Mouse (Mus musculus) lung, embryonic 16.5 days (tissue): ENCODE measurements at regions not wholly inside any gene's neighbourhood (a gene's known extent, or its start where the extent isn't known, plus 50 kb on each side); places are given as distances from the start of the nearest gene placed in this dataset.

Experiments
- ATAC-seq: fragments of 200-750 bp; cut with Nextera tagmentation; 2 replicates; pipeline ENCODE4 v1.8.0; 2017; ENCODE audit warnings: low read depth, mild to moderate bottlenecking, moderate library complexity
- H3K27ac ChIP-seq: fragments of 300-500 bp; sonication (generic); 2 replicates; pipeline ENCODE4 v1.5.1; 2014; ENCODE audit warnings: mild to moderate bottlenecking, control low read depth, low read length
- H3K27me3 ChIP-seq: fragments of 300-500 bp; sonication (generic); 2 replicates; pipeline ENCODE4 v1.6.1; 2014; ENCODE audit warnings: low read depth, low read length, mixed read lengths; ENCODE audit not compliant: control insufficient read depth, insufficient read depth
- H3K36me3 ChIP-seq: fragments of 300-500 bp; sonication (generic); 2 replicates; pipeline ENCODE4 v1.6.1; 2014; ENCODE audit warnings: low read length; ENCODE audit not compliant: control insufficient read depth, insufficient read depth
- H3K4me1 ChIP-seq: fragments of 300-500 bp; sonication (generic); replicated peaks from 2 replicates; pipeline ENCODE4 v1.6.1; 2014; ENCODE audit warnings: low read length, mixed read lengths; ENCODE audit not compliant: control insufficient read depth, insufficient read depth
- H3K4me2 ChIP-seq: fragments of 300-500 bp; sonication (generic); 2 replicates; pipeline ENCODE4 v1.6.1; 2014; ENCODE audit warnings: low read depth, low read length, control low read depth
- H3K4me3 ChIP-seq: fragments of 300-500 bp; sonication (generic); 2 replicates; pipeline ENCODE4 v1.5.1; 2014; ENCODE audit warnings: mild to moderate bottlenecking, low read length, control low read depth
- H3K9ac ChIP-seq: fragments of 300-500 bp; sonication (generic); 2 replicates; pipeline ENCODE4 v1.6.1; 2014; ENCODE audit warnings: low read length, control low read depth
- H3K9me3 ChIP-seq: fragments of 300-500 bp; sonication (generic); 2 replicates; pipeline ENCODE4 v1.6.1; 2016; ENCODE audit warnings: low read length; ENCODE audit not compliant: control insufficient read depth
- whole genome bisulfite sequencing: fragments of 180-500 bp; shearing (Covaris S2); extraction: QIAGEN DNeasy Blood & Tissue Kit; methylation state at CpG from one replicate; pipeline ENCODE4 v1.1.7; 2014; 5-methylcytosine and 5-hydroxymethylcytosine counted together

DNA sequence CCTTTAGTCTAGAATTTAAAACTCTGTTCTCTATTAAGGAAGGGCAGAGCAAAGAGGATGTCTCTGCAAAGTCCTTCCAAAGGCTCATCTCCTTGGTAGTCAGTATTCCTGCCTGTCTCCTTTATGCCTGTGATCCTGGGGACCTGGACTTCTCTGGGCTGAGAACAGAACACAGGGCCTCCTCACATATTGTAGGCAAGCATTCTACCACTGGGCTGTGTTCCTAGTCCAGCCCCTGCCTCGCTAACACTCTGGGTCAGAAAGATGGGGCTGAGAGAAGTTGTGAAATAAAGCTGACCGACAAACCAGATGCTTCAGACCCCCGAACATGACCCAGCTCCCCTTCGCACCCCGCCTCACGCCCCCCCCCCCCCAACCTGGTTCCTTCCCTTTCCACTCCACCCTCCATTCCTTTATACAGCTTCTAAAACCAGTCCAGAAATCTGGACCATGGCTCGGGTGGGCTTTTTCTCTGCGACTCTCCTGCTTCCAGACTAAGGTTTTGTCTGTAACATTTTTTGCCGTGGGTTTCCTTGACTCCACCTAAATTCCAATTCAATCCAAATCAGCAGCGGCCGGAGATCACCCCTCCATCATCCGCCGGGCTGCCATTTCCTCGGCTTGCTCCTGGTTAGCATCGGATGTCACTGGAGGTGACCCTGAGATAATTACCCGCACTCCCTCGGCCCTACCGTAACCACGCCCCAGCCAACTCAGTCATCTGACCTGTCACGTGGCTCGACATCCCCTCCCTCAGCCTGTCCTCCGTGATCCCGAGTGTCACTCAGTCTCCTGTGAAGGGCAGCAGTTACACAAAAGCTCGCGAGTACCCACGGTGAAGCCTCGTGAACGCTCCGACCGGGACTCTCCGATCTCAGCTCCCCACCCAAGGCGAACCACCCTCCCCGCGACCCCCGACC is 89.3 kb upstream of the Synm start:
- H3K27me3 ChIP-seq = no peaks in the 10 kb centered on the region
- peak; percentile 95 for ATAC-seq
- peak overlapping the region; percentile 64 for H3K9ac ChIP-seq
- H3K27ac ChIP-seq = 0 out of 2 replicates have a peak overlapping the region, but pooled peaks have one; percentile 20
- H3K4me1 ChIP-seq = 0 out of 2 replicates have a peak, but pooled peaks cover 4% of the 10 kb centered on the region
- H3K4me2 ChIP-seq = peak overlapping the region; percentile 69
- peak overlapping the region; percentile 57 for H3K4me3 ChIP-seq
- 3% methylated on average over 35 of the region's 35 CpGs for WGBS
- H3K36me3 ChIP-seq = no peaks in the 10 kb centered on the region
- 0 out of 2 replicates have a peak, but pooled peaks cover 2% of the 10 kb centered on the region for H3K9me3 ChIP-seq

DNA sequence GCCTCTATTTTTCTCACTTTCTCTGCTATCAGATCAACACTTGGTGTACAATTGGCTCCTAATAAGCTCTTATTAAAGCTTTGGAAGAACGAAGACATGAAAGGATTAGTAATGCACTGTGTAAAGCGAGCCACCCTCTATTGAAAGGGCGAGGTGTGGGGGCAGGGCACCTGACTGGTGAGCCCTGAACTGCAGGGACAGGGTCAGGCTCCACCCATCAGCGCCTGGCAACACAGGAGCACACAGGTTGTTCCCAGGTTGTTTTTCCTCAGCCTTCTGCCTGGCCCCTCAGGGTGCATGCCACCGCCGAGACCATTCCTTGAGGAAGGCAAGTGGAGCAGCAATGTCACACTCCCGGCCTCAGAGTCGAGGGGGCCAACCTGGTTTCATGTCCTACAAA is 87.3 kb upstream of the Synm start:
- Histone ChIP-seq H3K36me3 (no peaks in the 10 kb centered on the region), H3K9ac (no peak overlapping the region), H3K27ac (no peak overlapping the region), H3K27me3 (no peaks in the 10 kb centered on the region), H3K9me3 (0 out of 2 replicates have a peak, but pooled peaks cover 2% of the 10 kb centered on the region), H3K4me3 (no peak overlapping the region), H3K4me2 (no peak overlapping the region), H3K4me1 (0 out of 2 replicates have a peak, but pooled peaks cover 4% of the 10 kb centered on the region)
- WGBS = 15% methylated on average over 8 of the region's 8 CpGs
- no peak for ATAC-seq

DNA sequence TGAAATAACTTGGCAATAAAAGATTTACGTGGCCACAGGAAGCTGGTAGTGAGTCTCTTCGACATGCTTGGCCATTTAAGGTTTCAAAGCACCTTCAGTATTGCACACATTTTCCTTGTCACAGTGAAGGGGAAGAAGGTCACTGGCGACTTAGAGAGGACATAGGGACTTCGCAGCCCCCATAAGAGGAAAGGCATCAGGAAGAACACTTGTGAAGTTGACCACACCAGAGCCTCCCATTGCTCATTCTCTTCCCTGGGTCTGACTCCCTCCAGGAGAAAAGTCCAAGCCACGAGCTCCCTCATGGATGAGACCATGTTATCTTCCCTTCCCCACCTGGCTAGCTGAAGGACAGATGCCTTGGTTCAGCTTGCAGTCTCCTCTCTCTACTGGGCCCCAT is 77.4 kb upstream of the Synm start:
- H3K36me3 ChIP-seq = no peaks in the 10 kb centered on the region
- H3K4me3 ChIP-seq = no peak overlapping the region
- ATAC-seq = no peak
- no peak overlapping the region for H3K9ac ChIP-seq
- H3K27ac ChIP-seq = no peak overlapping the region
- 84% methylated on average over 5 of the region's 5 CpGs for WGBS
- peaks cover 4% of the 10 kb centered on the region; the same call in 1 of the 2 replicates for H3K9me3 ChIP-seq
- H3K4me1 ChIP-seq = peaks cover 7% of the 10 kb centered on the region; the same call in 1 of the 2 replicates
- H3K27me3 ChIP-seq = no peaks in the 10 kb centered on the region
- no peak overlapping the region for H3K4me2 ChIP-seq

DNA sequence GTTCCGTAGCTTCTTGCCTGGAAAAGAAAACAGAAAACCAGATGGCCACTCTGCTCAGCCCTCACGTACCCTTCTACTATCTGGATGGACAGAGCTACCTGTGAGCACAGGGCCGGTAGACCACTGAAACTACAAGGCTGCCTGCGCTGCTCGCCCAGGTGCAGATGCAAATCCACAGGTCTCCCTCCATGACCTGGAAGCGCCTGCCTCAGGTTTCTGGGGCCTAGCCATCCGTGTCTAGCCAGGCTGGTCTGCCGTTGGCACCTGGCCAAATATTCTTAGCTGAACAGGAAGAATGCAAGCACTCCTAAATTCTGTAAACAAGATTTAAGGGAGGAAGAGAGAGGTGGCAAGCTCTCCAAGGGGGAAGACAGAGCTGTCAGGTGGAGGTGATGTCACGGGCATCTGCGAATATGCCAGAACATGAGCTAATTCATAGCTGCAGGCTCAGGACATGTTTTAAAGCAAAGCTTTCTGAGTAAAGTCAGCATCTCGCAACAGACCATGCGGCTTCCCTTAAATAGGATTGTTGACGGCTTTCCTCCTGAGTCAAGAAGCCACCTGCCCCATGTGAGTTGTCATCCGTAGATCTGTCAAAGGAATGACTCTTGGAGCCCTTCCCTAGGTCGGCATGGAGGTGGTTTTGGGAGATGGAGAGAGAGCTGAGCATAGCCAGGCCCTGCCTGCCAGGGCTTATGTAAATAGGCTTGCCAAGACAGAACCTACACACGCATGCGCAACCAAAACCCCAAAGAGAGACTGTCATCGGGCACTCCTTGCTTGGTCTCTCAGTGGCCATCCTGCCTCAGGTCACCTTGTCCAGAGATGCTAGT is 76.8 kb upstream of the Synm start:
- peaks cover 4% of the 10 kb centered on the region; the same call in 1 of the 2 replicates for H3K9me3 ChIP-seq
- peak; percentile 56; the same call in 1 of the 2 replicates for ATAC-seq
- no peaks in the 10 kb centered on the region for H3K36me3 ChIP-seq
- peaks cover 7% of the 10 kb centered on the region; the same call in 1 of the 2 replicates for H3K4me1 ChIP-seq
- H3K9ac ChIP-seq = no peak overlapping the region
- WGBS = 55% methylated on average over 18 of the region's 18 CpGs
- H3K27ac ChIP-seq = no peak overlapping the region
- H3K4me2 ChIP-seq = no peak overlapping the region
- H3K4me3 ChIP-seq = no peak overlapping the region
- H3K27me3 ChIP-seq = no peaks in the 10 kb centered on the region

DNA sequence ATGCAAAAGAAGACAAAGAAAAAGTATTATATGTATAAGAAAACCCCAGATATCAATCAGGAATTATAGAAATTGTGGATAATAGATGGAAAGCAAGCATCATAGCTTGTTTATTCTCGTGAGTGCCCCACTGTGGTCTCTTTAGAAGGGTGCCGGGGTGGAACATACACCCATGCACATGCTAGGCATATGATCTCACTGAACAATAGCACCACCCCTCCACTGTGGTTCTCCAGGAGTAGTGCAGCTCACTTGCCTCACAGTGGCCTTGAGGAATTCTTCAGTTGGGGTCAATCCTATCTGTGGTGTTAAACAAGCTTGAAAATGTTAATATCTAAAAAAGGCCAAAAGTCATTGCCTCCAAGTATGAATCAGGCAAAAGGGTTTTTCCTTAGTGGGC is 72.2 kb upstream of the Synm start:
- H3K9ac ChIP-seq = no peak overlapping the region
- H3K9me3 ChIP-seq = no peaks in the 10 kb centered on the region; the same call in 1 of the 2 replicates
- no peak overlapping the region for H3K4me3 ChIP-seq
- no peak overlapping the region for H3K27ac ChIP-seq
- H3K4me1 ChIP-seq = peaks cover 7% of the 10 kb centered on the region; the same call in 1 of the 2 replicates
- no peaks in the 10 kb centered on the region for H3K27me3 ChIP-seq
- no peaks in the 10 kb centered on the region for H3K36me3 ChIP-seq
- no peak for ATAC-seq
- WGBS = 75% methylated on average over 2 of the region's 2 CpGs
- no peak overlapping the region for H3K4me2 ChIP-seq

DNA sequence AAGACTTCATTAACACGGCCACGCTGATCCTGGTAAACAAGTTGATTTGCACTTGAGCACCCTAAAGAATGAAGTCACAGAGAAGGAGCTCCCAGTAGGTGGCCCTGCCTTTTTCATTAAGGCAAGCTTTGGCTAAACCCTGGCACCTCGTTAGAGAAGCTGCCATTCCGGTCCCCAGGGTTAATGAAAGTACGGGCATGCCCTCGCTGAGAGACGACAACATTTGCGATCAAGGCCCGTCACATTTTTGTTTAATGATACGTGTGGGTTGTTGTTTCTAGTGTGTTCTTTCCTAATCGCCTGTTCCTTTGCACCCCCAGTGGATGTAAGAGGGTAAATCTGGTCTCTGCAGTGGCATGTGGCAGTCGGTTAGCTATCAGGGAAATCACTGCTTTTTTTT is 67.8 kb upstream of the Synm start:
- no peak for ATAC-seq
- Histone ChIP-seq H3K4me2 (no peak overlapping the region), H3K9me3 (no peaks in the 10 kb centered on the region), H3K4me1 (no peaks in the 10 kb centered on the region), H3K4me3 (no peak overlapping the region), H3K27ac (no peak overlapping the region), H3K36me3 (no peaks in the 10 kb centered on the region), H3K9ac (no peak overlapping the region), H3K27me3 (no peaks in the 10 kb centered on the region)
- WGBS = 57% methylated on average over 12 of the region's 12 CpGs

DNA sequence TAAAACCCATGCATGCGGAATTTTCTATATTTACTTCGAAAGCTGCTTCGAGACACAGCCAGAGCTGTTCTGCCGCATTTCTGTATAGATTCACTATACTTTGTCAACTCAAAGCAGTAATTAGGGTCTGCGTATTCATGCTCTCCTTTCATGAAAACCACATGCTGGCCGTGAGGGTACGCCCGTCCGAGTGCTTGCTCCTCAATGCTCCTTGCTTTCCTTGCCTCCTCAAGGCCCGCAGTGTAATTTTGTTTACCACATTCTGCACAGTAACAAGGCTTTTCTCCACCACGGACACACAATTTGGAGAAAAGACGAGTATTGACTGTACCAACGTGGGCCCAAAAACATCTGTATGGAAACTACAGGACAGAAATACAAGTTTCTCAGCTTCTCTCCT is 67.4 kb upstream of the Synm start:
- Histone ChIP-seq H3K27ac (no peak overlapping the region), H3K27me3 (no peaks in the 10 kb centered on the region), H3K4me2 (no peak overlapping the region), H3K9me3 (no peaks in the 10 kb centered on the region), H3K36me3 (no peaks in the 10 kb centered on the region), H3K4me3 (no peak overlapping the region), H3K4me1 (no peaks in the 10 kb centered on the region), H3K9ac (no peak overlapping the region)
- 89% methylated on average over 13 of the region's 13 CpGs for WGBS
- ATAC-seq = no peak

DNA sequence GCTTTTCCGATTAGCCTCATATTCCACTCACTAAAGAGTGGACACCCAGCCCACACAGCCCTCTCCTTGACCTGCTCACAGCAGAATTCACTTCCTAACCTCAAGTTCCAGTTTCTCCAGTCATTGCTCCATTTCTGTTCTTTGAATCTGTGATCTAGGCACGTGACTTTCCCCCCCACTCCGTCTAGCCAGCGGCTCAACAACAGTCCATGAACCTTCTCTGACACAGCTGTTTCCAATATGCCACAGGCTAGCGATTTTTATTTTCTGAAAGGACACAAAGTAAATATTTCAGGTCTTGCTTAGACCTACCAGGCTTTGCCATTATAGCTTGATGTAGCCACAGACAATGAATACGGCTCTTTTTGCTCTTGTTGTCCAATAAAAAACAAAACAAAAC is 66.8 kb upstream of the Synm start:
- Histone ChIP-seq H3K4me3 (no peak overlapping the region), H3K9me3 (no peaks in the 10 kb centered on the region), H3K36me3 (no peaks in the 10 kb centered on the region), H3K27ac (no peak overlapping the region), H3K9ac (no peak overlapping the region), H3K4me2 (no peak overlapping the region), H3K4me1 (no peaks in the 10 kb centered on the region), H3K27me3 (no peaks in the 10 kb centered on the region)
- no peak for ATAC-seq
- WGBS = 77% methylated on average over 6 of the region's 6 CpGs
